Mouse (Mus musculus): ENCODE data around the gene Tex2.

Tex2 gene

DNA sequence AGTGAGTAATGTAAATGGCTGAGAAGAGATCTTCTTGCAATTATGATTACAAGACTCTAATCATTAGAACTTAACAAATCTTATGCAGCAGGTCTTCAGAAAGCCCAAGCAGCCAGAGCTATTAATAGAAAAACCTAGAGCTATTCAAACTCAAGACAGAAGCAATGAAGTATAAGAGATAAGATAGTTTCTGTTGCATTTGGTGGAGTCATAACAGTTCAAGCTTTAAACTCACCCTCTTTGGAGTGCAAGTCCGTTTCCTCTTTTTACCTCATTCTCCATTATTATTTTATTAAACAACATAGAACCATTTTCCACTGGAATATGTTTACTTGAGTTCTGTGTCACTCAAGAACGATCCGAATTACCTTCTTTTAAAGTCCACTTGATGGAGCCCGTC is 154.7 kb downstream of the Tex2 start:
- DNase-seq (ENCODE audit: low read depth, low spot score) = no peak

Measured in ZHBTc4 (cell line).